Mouse (Mus musculus) left cerebral cortex, adult 8-10 months (tissue): ENCODE data around the gene Gtf3c2. TPM values are rescaled to one million over a fixed set of nuclear protein-coding genes. Genes with fewer than 3 reads are reported as not detected.

Experiments
- DNase-seq, 2 experiments: peaks; one replicate each; pipeline ENCODE4 v3.0.0; 2022; ENCODE audit warnings: low spot score in 2 of 2
- total RNA-seq, 4 experiments: library from RNA; stranded (reverse); gene quantifications; 2 replicates each; pipeline ENCODE4 v1.2.4; 2022

The Gtf3c2 gene
- total RNA-seq, 4 experiments from 2014 or later: 49.8 to 65.0 (median 58.1) TPM

DNA sequence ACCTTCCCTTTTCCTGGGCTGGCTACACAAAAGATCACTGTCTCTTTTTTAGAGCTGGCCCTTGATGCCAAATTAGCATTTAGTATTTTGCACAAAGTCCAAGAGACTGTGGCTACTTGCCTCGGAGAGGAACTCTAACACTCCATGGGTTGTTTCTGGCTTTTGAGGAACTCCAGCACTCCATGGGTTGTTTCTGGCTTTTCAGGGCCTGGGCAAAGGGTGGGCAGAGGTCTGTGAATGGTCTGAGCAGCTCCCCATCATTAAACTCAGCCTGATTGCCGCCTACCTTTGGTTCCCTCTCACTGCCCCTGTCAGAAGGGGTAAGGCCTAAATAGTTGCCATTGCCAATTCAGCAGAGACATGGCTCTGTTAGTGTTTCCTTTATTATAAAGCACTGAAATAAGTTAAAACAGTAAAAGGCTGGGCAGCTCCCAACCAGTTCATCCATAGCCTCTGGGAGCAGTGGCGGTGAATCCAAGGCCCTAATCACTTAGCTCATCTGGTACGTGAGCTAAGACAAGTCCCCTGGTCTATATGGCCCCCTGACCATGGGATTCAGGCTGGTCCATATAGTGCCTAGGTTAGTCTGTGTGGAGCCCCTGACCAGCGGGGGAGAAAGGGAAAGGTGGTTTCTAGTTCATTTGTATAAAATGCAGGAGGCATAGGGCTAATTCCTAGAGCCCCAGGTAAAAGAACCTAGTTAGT, 18.8 kb upstream of the Gtf3c2 start:
- no peak for DNase-seq

DNA sequence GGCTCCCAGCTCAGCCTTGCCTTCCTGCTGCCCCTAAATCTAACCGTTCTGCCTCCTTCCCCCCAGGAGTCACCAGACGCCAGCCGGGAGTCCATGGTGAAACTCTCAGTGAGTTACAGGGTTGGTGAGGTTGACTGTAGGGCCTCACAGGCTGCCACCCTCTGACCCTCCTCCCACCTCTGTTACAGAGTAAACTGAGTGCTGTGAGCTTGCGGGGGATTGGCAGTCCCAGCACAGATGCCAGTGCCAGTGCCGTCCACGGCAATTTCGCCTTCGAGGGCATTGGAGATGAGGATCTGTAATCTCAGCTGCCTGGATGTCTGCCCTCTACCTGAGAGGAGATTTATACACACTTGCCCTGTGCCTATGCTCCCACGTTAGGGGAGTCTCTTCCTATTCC, 18.2 kb upstream of the Gtf3c2 start:
- DNase-seq: no peak

DNA sequence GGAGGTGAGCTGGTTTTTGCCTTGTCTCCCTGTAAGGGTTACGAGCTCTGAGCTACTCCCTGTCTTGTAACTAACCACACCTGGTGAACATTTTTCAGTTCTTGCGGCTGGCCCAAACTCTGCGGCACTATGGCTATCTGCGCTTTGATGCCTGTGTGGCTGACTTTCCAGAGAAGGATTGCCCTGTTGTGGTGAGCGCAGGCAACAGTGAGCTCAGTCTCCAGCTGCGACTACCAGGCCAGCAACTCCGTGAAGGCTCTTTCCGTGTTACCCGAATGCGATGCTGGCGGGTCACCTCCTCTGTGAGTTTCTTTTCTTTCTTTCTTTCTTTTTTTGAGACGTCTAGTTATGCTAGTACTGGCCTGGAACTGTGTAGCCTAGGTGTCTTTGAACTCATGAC, 17.1 kb upstream of the Gtf3c2 start:
- no peak for DNase-seq

DNA sequence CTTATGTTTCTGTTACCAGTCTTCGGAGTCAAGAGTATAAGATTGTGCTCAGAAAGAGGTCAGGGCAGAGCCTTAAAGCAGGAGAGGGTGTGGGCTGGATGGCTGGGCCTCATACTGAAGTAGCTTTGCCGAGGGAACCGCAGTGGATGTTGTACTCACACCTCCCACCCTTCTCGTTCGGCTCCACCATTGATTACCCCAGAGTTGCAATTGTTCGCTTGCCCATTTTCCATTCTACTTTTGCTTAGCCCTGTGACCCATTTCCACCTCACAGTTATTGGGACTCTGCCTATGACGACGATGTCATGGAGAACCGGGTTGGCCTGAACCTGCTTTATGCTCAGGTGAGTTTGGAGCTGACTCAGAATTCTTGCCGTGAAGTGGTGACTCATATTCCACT, 16.3 kb upstream of the Gtf3c2 start:
- no peak for DNase-seq

DNA sequence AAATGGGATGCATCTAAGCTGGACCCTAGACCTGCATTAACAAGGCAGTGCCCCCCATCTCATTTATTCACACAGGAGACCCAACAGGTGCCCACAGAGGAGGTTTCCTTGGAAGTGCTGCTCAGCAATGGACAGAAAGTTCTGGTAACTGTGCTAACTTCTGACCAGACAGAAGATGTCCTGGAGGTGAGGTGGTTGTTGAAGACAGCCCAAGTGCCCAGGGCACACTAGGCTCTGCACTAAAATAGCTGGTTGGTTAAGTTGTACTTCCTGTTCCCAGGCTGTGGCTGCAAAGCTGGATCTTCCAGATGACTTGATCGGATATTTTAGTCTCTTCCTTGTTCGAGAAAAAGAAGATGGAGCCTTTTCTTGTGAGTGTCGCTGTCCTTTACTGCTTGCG, 15.7 kb upstream of the Gtf3c2 start:
- DNase-seq: no peak

DNA sequence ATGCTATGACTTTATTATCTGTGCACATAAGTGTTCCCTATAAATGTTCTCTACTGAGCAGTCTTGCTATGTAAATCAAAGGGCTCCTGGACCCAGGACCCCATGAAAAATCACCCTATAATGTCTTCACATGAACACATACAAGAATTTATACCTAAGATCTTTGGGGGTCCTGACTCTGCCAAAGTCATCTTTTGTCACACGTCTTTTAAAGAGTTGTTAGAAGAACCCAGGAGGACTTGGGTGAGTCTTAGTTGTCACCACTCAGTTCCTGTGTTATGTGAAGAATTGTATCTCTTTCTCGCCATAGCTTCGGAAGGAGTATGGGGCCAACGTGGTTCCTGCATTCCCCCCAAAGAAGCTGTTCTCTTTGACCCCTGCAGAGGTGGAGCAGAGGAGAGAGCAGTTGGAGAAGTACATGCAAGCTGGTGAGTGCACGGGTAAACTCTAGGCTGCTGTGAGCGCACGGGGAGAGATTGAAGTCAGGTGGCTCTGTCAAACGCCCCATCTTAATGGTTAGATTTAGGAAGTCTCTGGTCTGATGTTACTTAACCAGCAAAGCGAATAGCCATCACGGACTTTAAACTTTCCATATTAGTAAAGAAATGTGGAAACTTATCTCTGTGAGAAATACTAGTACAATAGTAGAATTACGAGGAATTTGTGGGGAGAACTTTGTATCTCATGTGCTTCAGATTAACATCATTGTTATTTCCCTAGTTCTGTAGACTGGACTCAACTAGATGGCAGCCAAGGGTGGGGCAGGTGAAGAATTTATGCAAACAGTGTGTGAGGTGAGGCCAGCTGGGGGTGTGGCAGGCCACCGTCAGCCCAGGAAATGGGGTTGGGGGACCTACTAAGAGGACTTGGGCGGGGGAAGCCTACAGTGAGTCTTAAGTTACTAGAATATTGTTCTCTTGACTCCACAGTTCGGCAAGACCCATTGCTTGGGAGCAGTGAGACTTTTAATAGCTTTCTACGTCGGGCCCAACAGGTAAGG, 14.8 kb upstream of the Gtf3c2 start:
- no peak for DNase-seq

DNA sequence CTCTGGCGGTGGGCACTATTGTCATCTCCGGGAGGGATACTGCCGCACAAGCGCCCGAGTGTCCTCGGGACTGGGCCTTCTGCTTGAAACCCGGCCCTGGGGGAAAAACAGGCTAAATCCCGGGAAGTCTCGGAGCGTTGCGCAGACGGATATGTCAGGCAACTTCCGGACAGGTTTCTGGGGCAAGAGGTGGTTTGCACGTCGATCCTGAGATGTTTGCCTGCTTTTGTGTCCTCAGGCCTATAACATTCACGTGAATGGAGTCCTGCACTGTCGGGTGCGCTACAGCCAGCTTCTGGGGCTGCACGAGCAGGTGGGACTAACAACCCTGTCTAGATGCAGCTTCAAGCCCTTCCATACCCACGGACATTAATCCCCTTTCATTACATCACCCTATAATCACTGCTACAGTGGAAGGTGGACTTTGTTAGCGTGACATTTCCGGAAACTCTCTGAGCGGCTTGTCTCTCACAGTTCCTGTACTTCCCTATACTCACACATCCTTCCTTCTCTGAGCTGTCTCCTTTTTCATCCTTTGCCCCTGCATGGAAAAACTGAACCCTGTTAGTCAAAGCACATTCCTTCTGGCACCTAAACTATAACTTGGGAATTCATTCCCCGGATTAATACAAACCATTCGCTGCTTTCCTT, 13.8 kb upstream of the Gtf3c2 start:
- DNase-seq: no peak

DNA sequence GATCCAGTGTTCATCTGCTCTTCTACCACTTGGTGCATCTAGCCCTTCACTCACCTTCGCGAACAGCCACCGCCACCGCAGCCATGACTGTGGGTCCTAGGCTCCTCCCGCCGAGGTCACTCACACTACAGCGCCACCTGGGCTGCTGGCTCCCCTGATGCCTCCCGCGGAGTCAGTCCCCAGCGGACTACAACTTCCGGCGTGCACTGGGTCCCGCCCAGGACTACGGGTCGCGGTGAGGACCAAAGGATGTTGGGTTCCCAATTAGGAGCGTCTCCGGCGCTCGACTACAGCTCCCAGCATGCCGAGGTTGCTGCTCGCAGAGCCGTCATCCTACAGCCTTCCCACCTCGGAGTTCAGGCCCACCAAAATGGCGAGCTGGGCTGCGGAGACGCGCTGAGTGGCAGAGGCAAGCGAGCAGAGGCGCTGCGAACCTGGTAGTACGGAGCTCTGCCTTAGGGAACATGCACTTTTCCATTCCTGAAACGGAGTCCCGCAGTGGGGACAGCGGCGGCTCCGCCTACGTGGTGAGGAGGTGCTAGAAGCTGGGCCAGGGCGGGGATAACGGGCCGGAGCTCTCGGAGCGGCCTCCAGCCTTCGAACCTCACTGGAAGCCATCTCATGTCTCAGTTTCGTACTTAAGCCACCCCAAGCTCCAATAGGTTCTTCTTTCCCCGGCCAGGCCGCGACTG, 13.1 kb upstream of the Gtf3c2 start, which contains the start of the genes Snx17 and Eif2b4:
Snx17 (plus strand) TSS at position 289 of the 692 bp plus-strand sequence.
Eif2b4 (minus strand) TSS at position 492 of the 692 bp plus-strand sequence.
- peak; percentile 99 for DNase-seq

DNA sequence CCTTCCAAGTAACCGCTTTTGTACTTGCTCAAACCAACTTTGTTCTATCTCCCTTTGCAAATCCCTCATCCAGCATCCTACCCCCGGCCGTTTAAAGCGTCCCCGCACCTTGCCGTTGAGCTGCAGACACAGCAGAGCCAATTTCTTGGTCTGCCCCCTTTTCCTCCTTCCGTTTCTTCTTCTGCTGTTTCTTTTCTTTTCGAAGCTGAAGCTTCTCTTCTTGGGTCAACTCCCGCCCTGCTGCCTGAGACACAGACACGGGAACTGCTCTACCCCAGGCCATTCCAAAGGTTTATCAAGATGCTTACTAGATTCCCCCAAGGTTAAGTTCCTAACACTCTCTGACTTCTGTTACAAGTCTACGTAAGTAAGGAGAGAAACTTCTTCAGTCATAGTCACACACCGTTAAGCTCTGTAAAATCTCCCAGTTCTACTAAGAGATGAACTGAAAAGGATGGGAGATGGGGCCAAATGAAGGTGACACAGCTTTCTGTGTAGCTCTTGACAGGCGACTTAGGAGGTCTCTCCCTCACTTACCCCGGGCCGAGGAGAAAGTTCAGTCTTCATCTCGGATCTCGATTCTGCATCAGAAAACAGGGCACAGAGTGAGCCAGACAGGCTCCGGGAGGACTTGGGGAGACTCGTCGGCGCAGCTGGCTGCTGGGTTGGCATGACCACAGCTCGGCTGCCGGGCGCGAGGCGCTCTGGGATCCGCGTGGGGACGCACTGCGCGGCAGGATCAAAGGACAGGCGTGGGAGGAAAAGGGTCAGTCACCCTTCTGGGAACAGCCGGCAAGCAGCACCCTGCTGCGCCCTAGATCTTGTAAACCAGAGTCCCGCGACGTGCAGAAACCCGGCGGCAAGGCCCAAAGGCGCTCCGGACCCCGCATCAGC, 12.3 kb upstream of the Gtf3c2 start:
- DNase-seq: no peak

DNA sequence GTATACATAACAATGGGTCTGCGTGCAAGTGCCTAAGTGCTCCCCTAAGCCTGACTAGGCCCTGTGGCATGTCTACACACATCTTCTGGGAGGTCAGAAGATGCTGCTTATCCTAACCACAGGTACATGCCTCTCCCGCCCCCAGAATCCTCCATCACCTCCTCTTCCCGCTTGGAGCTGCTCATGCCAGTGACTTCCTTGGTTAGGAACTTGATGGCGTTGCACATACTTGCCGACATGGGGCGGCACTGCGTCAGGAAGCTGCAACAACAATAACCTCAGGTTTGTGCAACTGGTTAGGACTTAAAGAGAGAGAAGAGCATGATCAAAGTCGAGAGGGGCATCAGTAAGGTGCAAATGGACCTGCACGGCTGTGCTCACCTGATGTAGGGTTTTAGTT, 10.3 kb upstream of the Gtf3c2 start:
- DNase-seq: no peak

DNA sequence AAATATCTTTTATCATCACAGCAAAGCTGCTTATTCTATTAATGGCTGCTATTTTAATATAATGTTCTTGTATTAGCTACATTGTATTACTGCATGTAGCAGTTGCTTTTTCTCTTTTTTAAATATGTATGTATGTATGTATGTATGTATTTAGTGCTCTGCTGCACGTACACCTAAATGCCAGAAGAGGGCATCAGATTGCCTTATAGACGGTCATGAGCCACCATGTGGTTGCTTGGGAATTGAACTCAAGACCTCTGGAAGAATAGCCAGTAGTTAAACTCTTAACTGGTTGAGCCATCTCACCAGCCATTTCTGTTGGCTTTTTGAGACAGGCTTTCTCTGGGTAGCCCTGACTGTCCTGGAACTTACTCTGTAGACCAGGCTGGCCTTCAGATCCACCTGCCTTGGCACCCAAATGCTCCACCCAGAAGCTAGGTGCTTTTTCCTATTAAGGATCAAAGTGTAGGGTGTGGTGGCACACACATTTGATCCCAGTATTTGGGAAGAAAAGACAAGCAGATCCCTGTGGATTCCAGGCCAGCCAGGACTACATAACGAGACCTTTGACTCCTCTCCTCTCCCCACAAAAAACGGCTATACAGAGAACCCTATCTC, 8.4 kb upstream of the Gtf3c2 start:
- DNase-seq: no peak

DNA sequence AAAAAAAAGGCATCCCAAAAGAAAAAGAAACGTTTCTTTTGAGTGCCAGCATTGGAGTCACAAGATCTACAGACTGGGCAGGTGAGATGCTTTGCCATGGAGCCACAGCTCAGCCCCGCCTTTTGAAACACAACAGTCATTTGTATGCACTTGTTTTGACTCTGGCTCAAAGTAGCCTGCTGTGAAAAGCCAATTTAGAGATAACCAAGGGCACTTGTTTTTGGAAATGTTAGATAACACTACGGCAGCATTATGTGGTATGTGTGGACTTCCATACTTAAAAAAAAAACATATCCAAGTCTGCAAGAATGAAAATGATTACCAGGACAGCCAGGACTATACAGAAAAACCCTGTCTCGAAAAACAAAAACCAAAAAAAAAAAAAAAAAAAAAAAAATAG, 3.7 kb upstream of the Gtf3c2 start:
- DNase-seq: no peak

DNA sequence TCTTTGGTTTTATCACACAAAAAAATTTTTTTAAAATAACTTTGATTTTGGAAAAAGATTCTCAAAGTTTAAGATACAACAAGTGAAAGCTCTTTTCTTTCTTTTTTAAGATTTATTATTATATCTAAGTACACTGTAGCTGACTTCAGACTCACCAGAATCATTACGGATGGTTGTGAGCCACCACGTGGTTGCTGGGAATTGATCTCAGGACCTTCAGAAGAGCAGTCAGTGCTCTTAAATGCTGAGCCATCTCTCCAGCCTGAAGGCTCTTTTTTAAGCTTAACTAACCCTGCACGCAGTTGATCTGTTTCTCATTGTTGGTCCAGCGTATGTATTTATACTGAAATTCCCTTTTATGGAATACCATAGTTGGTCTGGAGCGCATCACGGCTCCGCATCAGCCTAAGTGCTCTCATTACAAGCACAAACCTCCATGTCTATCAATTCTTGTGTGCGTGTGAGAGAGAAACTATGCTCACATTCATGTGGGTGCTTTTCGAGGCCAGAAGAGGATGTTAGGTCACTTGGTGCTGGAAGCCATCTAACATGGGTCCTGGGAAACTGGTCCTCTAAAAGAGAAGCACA, 1.3 kb upstream of the Gtf3c2 start:
- DNase-seq: no peak

DNA sequence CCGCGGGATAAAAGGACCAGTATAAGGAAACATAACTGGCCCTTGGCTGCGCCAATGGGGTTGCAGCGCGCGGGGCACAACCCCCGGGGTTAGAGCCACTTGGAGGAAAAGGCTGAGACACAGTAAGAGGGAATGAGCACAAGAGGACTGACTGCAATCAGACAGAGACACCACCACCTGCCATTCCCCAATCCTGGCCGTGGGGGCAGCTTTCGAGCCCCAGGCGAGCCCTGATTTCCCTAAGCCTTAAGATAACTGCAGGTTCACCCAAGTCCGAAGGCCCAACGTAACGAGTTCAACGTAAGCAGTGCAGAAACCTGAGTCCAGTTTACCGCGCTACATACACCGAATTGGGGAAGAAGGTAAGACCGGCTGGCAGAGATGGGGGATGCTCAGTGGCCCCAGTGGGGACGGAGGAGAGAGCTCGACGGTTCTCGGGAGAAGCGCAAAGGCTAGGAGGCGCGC, 611 bp downstream of the Gtf3c2 start:
- no peak for DNase-seq

DNA sequence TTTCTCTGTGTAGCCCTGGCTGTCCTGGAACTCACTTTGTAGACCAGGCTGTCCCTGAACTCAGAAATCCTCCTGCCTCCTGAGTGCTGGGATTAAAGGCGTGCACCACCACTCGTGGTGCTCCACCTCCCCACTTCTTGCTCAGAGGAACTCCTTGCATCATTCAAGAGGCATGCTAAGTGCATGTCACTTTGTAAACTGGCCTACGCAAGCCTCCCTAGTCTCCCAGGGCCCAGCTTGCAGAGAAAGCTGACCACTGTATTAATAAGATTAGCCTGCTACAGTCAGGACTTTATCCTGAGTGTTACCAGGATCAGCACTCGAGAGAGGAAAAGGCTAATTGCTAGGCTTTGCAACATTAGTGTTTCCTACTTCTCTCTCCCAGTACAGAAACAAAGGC, 11.3 kb downstream of the Gtf3c2 start:
- no peak for DNase-seq

DNA sequence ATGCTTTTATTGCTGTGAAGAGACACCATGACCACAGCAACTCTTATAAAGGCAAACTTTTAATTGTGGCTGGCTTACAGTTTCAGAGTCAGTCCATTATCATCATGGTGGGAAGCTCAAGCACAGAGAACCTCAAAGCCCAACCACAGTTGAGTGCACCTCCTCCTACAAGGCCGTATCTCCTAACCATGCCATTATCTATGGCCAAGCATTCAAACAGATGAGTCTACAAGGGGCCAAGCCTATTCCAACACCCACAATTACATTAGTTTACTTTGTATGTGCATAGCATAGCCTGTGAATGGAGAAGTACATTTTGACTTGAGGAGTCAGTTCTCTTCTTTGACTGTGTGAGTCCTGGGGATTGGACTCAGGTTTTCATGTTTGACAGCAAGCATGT, 15.1 kb downstream of the Gtf3c2 start:
- no peak for DNase-seq

DNA sequence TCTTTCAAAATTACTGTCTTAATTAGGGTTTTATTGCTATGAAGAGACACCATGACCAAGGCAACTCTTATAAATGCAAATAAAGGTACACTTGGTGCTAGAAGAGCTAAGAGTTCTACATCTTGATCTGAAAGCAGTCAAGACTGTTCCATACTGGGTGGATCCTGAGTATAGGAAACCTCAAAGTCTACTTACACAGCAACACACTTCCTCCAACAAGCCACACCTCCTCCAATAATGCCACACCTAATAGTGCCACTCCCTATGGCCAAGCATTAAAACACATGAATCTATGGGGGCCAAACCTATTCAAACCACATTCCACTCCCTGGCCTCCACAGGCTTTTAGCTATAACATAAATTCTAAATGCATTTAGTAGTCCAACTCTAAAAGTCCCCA, 17.5 kb downstream of the Gtf3c2 start:
- no peak for DNase-seq

DNA sequence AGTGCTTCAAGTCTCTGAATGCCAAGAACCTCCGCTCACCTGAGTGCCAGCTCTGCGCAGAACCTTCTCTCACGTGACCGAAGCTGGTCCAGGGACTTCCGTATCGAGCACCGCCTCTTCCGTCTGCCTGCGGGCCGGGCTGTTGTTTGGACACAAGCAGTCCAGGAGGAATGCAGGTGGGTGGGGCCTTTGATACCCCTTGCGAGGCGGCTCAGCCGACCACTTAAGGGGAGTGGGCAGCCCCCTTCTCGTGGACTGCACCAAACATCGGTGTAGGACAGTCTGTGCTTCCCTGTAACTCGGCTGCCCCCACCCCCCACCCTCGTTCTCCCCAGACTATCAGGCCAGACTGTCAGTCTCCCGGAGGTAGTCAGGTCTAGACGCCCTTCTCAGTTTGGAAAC, 25.8 kb downstream of the Gtf3c2 start, which contains the start of gene Mpv17:
Mpv17 (minus strand) TSS at position 100 of the 402 bp plus-strand sequence.
- DNase-seq: peak; percentile 71 to 84

DNA sequence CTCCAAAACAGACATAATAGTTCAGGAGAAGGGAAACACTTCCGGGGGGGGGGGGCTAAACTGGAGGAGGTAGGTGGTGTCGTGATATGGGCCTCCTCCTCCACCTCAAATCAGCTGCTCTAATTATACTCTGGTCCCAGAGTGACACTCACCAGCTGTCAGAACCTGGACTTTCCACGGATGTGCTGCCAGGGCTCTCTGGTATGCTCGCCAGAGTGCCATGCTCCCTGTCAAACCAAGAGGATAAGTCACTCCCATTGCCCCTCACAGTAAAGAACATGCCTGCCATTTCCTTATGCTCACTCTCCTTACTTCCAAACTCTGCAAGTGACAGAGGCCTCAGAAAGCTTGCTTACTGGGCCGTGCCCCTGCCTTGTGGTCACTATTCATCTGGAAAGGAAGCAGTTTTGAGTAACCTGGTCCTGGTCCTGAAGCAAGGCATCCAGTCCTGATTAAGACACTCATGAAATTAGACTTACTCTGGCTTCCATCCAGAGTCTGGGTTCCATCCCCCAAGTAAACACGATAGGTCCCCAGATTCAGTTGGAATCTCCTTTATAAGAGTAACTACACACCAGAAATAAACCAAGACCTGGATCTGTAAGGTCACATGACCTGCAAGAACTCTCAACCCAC, 26.3 kb downstream of the Gtf3c2 start:
- DNase-seq: peak in 1 of 2 experiments; percentile 15
